Mouse (Mus musculus): Measurements from ENCODE around the gene P2rx4. TPM values are rescaled to one million over a fixed set of nuclear protein-coding genes. Genes with fewer than 3 reads are reported as not detected.
A peak's percentile ranks its signal among the peaks of the same experiment; 100 is the strongest.

Gene P2rx4
- total RNA-seq, 2 experiments from 2014 or later: 5.1 to 8.4 TPM

- no peak for ATAC-seq (replicated peaks; ENCODE audit: low FRiP score, poor library complexity, severe bottlenecking)
These were observed 36.6 kb downstream of the P2rx4 start for GRCm38 (mm10) chr5:122743880-122744422.

GRCm38 (mm10) chr5:122747950-122748349 lies 40.6 kb downstream of the P2rx4 start:
- ATAC-seq (replicated peaks; ENCODE audit: low FRiP score, poor library complexity, severe bottlenecking): no peak

GRCm38 (mm10) chr5:122754477-122754876 lies 47.1 kb downstream of the P2rx4 start:
- no peak for ATAC-seq (replicated peaks; ENCODE audit: low FRiP score, poor library complexity, severe bottlenecking)

- ATAC-seq (replicated peaks; ENCODE audit: low FRiP score, poor library complexity, severe bottlenecking): no peak
These were observed 48.3 kb downstream of the P2rx4 start for GRCm38 (mm10) chr5:122755620-122756019.

- no peak for ATAC-seq (replicated peaks; ENCODE audit: low FRiP score, poor library complexity, severe bottlenecking)
These were observed 48.8 kb downstream of the P2rx4 start for GRCm38 (mm10) chr5:122756144-122756543.

- ATAC-seq (replicated peaks; ENCODE audit: low FRiP score, poor library complexity, severe bottlenecking): no peak
These were observed 49.3 kb downstream of the P2rx4 start for GRCm38 (mm10) chr5:122756680-122757079.

GRCm38 (mm10) chr5:122763271-122764031 lies 56.1 kb downstream of the P2rx4 start:
- no peak for ATAC-seq (replicated peaks; ENCODE audit: low FRiP score, poor library complexity, severe bottlenecking)

- ATAC-seq (replicated peaks; ENCODE audit: low FRiP score, poor library complexity, severe bottlenecking): no peak
These were observed 56.7 kb downstream of the P2rx4 start for GRCm38 (mm10) chr5:122764032-122764464.

- no peak for ATAC-seq (replicated peaks; ENCODE audit: low FRiP score, poor library complexity, severe bottlenecking)
These were observed 59.9 kb downstream of the P2rx4 start for GRCm38 (mm10) chr5:122767283-122767682.

GRCm38 (mm10) chr5:122769101-122769568 lies 61.8 kb downstream of the P2rx4 start:
- ATAC-seq (replicated peaks; ENCODE audit: low FRiP score, poor library complexity, severe bottlenecking): peak; percentile 65

GRCm38 (mm10) chr5:122770304-122770703 lies 63.0 kb downstream of the P2rx4 start:
- no peak for ATAC-seq (replicated peaks; ENCODE audit: low FRiP score, poor library complexity, severe bottlenecking)

GRCm38 (mm10) chr5:122770806-122771261 lies 63.5 kb downstream of the P2rx4 start:
- ATAC-seq (replicated peaks; ENCODE audit: low FRiP score, poor library complexity, severe bottlenecking): no peak

- no peak for ATAC-seq (replicated peaks; ENCODE audit: low FRiP score, poor library complexity, severe bottlenecking)
These were observed 64.1 kb downstream of the P2rx4 start for GRCm38 (mm10) chr5:122771428-122771827.

- ATAC-seq (replicated peaks; ENCODE audit: low FRiP score, poor library complexity, severe bottlenecking): no peak
These were observed 66.4 kb downstream of the P2rx4 start for GRCm38 (mm10) chr5:122773756-122774155.

- peak; percentile 90 for ATAC-seq (replicated peaks; ENCODE audit: low FRiP score, poor library complexity, severe bottlenecking)
These were observed 67.6 kb downstream of the P2rx4 start for GRCm38 (mm10) chr5:122774743-122775611.

- no peak for ATAC-seq (replicated peaks; ENCODE audit: low FRiP score, poor library complexity, severe bottlenecking)
These were observed 68.4 kb downstream of the P2rx4 start for GRCm38 (mm10) chr5:122775646-122776286.

- ATAC-seq (replicated peaks; ENCODE audit: low FRiP score, poor library complexity, severe bottlenecking): no peak
These were observed 70.0 kb downstream of the P2rx4 start for GRCm38 (mm10) chr5:122777322-122777721.

- ATAC-seq (replicated peaks; ENCODE audit: low FRiP score, poor library complexity, severe bottlenecking): peak; percentile 26; the same call in 1 of the 2 replicates
These were observed 71.2 kb downstream of the P2rx4 start for GRCm38 (mm10) chr5:122778231-122779226.

All from erythroid progenitor cell, adult 5-6 weeks (primary cell).